Mouse (Mus musculus): ENCODE measurements at regions not wholly inside any gene's neighbourhood (a gene's known extent, or its start where the extent isn't known, plus 50 kb on each side); places are given as distances from the start of the nearest gene placed in this dataset.

DNA sequence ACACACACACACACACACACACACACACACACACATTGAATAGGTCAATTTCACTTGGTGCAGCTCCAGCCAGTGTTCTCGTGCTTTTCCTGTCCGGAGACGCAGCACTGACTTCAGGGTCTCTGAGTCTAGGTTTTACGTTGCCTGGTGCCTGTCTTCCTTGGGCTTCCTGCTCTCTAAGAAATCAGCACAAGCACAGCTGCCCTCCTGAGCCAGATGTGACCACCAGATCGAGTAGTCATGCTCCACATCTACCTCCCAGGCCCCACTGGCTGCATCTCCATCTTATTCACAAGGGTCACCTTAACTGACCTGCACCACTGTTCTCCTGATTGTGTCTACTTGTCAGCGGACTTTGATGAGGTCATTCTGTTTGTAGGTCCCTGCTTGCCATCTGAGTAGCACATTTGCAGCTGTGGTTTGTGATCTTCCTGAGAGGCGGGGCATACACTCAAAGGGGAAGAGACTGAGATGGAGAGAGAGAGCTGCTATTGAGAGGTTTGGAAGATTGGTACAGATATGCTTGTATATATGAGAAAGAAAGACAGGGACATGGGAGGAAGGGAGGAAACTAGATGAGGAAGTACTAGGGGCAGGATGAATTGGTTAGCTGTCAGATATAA, 118.8 kb upstream of the H2al1a start:
- DNase-seq = no peak

DNA sequence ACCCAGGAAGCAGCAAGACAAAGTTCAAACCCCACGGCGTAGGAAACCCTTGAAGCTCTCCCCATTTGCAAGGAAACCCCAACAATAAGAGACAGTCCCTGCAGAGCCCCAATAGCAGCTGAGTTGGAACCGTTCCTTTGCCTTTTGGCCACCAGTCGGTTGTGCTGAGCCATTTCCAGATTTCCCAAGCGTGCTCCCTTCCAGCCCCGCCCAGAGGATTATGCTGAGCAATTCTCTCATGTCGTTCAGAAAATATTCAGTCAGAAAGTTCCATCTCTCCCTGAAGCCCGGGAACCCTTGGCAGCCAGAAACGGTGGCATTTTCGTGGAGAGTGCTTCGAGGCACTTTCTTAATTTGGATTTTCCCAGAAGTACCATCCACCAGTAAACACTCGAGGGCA, 117.2 kb upstream of the H2al1a start:
- peak; percentile 27 to 32 for DNase-seq

DNA sequence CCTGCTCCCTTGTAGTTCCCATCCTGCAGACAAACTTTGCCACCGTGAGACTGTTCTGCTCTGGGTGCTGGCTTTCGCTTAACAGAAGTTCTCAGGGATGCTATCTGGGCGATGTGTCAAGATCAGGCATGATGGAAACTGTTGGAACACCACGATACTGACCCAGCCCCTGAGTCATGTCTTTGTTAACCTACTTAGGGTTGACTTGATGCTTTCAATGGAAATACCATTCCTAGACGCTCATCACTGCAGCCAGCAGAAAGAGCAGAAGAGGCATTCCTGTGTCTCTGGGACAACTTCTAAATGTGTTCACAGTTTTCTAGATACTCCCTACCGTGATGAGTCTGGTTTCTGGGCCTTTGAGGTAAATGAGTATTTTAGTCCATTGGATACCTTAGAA, 108.2 kb upstream of the H2al1a start:
- no peak for DNase-seq

DNA sequence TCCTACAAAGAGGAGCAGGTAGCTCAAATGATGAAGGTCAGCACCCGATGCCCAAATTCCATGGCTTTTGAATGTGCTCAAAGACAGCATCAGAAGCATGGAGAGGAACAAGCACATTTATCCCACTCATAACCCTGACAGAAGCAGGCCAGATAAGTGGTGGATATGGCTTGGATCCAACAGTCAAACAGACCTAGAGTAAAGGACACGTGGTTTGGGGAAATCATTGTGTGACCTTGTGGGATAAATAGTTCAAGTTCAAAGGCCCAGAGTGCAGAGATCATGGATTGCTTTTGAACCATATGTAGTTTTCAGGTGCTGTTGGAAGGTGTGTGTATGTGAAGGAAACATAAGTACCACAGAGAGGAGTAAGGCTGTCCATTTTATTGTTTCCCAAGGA, 94.9 kb upstream of the H2al1a start:
- no peak for DNase-seq

DNA sequence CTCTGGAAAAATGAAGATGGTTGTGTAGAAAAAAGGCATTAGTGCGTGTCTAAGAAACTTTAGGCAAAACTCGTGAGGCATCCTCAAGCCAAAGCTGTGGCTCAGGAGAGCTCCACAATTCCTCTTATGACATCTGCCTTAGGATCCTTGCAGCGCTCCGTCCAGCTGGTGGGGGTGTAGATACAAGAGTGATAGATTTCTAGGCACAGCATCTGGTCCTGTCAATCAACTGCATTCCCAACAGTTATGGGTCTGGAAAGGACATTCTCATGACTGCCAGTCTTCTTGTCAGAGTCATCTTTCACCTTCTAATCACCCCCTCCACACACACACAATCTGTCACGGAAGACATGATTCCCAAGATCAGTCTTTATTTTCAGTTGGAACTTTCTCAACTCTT, 89.2 kb upstream of the H2al1a start:
- DNase-seq = no peak

DNA sequence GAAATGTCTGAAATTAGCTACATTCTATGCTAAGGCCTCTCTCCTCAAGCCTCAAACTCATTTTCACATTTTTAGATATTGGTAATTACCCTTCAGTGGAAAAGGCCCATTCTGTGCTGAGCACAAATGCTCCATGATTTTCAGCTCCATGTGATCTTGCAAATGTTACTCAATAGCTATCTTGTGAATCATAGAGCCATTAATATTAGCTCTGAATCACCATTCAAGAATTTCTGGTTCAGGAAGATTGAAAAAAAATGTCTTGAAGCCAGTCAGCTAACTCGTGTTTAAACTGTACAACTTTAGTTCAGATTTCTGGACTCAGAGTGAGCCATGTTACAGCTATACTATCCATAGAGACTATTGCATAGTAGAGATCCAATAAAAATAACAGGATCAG, 86.2 kb upstream of the H2al1a start:
- DNase-seq = no peak

DNA sequence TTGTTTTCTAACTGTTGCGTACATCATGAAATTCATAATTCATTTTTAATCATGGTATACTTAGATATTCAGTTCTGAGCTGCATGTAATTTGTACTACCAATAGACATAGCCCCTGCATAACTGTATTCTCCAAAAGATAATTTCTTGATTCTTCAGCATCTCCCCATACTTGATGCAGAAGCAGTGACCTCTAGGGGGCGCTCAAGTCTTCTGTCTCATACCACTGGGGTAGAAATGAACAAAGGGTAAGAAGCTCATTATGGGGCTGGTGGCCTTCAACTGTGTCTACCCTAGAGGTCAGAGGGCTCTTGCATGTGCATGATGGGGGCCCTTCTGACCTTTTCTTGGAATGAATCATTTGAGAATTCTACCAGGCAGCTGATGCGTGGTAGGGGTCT, 85.6 kb upstream of the H2al1a start:
- peak; percentile 68 to 80 for DNase-seq

DNA sequence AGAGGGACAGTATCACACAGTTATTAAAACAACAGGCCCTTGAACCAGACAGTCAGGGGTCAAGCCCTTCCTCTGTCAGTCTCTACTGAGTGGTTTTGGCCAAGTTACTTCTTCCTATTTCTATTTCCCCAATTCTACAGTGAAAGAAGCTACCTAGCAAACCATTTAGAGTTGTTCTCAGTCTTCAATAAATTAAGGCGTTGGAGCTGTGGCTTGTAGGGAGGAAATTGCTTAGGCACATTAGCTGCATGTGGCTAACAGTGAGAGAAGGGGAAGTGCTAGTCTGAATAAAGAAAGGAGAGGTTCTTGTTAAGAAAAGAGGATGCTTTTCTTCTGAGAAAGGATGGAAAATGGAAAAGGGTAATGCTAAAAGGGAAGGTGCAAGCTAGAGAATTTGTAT, 60.0 kb upstream of the H2al1a start:
- DNase-seq = no peak

DNA sequence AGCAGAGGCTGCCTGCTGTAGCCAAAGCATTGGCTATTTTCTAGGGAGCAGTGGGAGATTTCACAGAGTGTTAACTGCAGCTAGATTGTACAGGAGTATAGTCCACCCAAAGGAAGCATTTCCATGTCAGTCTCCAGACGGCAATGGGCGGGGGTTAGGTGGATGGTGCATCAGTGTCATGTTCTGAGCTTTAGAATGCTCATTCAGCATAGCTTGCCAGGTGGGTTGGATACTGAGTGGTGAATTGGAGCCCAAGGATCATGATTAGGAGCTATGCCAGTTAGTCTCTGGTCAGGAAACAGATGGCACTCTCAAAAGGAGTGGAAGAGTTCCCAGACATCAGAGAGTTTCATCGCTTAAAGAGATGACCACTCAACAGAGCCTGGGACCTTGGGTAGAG, 53.5 kb upstream of the H2al1a start:
- DNase-seq = peak; percentile 82 to 84

All from cerebellum, postnatal 10 days (tissue).